Mouse (Mus musculus): Measurements from ENCODE around the gene Tubgcp6. TPM values are rescaled to one million over a fixed set of nuclear protein-coding genes. Genes with fewer than 3 reads are reported as not detected.

Gene Tubgcp6
- total and polyA plus RNA-seq, 2 experiments: 6.5 to 13.2 TPM

DNA sequence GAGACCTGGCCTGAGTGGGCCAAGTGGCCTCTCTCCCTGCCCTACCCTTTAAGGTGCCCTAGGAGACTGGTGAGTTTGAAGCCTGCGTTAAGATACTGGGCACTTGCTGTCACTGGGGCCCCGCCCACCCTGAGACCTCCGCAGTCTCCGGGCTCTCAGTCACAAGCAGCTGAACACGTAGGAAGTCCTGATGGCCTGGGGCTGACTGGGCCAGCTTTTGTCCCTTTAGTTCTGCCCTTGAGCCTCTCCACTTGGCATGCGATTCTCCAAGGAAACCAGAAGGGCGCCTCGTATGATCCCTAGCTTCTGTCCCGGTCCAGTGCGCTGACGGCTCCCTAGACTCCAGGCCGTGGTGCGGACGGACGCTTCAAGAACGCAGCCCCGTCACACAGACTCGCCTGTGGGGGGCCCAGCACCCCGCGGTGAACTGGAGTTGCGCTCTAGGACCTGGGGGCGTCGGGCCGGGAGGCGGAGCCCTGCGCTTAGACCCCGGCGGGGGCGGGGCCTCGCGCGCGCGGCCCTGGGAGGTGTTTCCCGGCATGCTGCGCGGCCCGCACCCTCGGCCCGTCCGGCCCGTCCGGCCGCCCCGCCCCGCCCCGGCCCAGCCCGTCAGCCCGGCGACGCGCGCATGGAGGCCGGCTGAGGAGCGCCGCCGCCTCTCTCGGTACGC lies 47.3 kb downstream of the Tubgcp6 start:
- under 1% methylated on average over 57 of the region's 59 CpGs for WGBS
- Histone ChIP-seq H3K27me3 (ENCODE audit: control insufficient read depth, insufficient read depth, low read length) (no peaks in the 10 kb centered on the region), H3K79me2 (ENCODE audit: control insufficient read depth, insufficient read depth, low read length) (peaks cover 21% of the 10 kb centered on the region; the same call in 1 of the 2 replicates), H3K4me3 (ENCODE audit: insufficient read depth, low read depth, low read length) (peak overlapping the region; percentile 96), H3K27ac (replicated peaks; ENCODE audit: insufficient read depth, low read depth, low read length) (peak overlapping the region; percentile 96), H3K36me3 (ENCODE audit: control insufficient read depth, insufficient read depth, low read length) (0 out of 2 replicates have a peak, but pooled peaks cover 2% of the 10 kb centered on the region), H3K4me1 (ENCODE audit: control insufficient read depth, insufficient read depth, low read length) (peaks cover 15% of the 10 kb centered on the region), H3K9ac (ENCODE audit: low read depth, low read length) (peak overlapping the region; percentile 96)
- peak; percentile 62 for DNase-seq (ENCODE audit: extremely low read depth, low read depth, low spot score)
- TF ChIP-seq CTCF (IDR thresholded peaks at IDR 0.05; ENCODE audit: low read depth, low read length) (no peak), POLR2A (IDR thresholded peaks at IDR 0.05; ENCODE audit: extremely low read depth, insufficient read depth, low read length) (peak; percentile 70)

DNA sequence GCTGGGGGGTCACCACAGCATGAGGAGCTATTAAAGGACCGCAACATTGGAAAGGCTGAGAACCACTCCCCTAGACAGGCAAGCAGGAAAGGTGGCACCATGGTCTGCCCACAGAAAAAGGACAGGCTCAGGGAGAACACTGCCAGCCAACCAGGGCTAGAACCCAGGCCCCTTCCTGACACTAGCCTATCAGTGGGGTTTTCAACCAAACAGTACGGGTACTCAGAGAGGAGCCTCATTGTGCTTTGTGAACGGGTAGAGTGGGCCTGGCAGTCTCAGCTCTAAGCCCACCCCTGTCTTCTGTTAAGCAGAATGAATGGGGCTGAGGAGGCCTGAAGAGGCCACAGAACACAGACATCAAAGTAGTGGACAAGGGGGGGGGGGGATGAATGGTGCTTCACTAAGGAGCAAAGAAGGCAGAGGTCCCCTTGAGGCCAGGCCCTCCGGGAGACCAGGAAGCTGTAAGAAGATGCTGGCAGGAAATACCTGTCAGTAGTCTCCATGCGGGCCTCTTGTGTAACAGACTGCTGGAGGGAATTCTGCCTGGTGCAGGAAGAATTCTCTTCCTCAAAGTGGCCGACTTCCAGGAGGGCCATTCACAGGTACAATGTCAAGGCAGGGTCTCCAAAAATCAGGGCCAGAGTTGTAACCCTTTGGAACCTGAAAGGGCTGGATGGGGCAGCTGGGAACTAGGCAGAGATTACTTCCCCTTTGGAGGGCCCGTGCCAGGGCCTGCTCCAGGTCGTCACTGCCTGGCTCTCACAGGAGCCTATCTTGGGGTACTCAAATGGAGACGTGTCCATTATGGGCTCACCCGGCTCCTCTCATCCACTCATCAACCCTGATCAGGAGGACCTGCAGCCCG lies 48.1 kb downstream of the Tubgcp6 start, which contains the start of gene Trabd:
Gene Trabd, plus strand, starts transcription at position 512 of the 865 bp plus-strand sequence.
- peaks cover 21% of the 10 kb centered on the region; the same call in 1 of the 2 replicates for H3K79me2 ChIP-seq (ENCODE audit: control insufficient read depth, insufficient read depth, low read length)
- peak within 1 kb of the TSS; percentile 96 for H3K27ac ChIP-seq (replicated peaks; ENCODE audit: insufficient read depth, low read depth, low read length)
- WGBS: 34% methylated on average over 11 of the region's 11 CpGs
- peak; percentile 28 for DNase-seq (ENCODE audit: extremely low read depth, low read depth, low spot score)
- peak within 1 kb of the TSS; percentile 96 for H3K9ac ChIP-seq (ENCODE audit: low read depth, low read length)
- no peak for TF ChIP-seq CTCF (IDR thresholded peaks at IDR 0.05; ENCODE audit: low read depth, low read length)
- TF ChIP-seq POLR2A (IDR thresholded peaks at IDR 0.05; ENCODE audit: extremely low read depth, insufficient read depth, low read length): no peak
- peaks cover 15% of the 10 kb centered on the region for H3K4me1 ChIP-seq (ENCODE audit: control insufficient read depth, insufficient read depth, low read length)
- H3K36me3 ChIP-seq (ENCODE audit: control insufficient read depth, insufficient read depth, low read length): 0 out of 2 replicates have a peak, but pooled peaks cover 2% of the 10 kb centered on the region
- peak within 1 kb of the TSS; percentile 96 for H3K4me3 ChIP-seq (ENCODE audit: insufficient read depth, low read depth, low read length)
- H3K27me3 ChIP-seq (ENCODE audit: control insufficient read depth, insufficient read depth, low read length): no peaks in the 10 kb centered on the region

DNA sequence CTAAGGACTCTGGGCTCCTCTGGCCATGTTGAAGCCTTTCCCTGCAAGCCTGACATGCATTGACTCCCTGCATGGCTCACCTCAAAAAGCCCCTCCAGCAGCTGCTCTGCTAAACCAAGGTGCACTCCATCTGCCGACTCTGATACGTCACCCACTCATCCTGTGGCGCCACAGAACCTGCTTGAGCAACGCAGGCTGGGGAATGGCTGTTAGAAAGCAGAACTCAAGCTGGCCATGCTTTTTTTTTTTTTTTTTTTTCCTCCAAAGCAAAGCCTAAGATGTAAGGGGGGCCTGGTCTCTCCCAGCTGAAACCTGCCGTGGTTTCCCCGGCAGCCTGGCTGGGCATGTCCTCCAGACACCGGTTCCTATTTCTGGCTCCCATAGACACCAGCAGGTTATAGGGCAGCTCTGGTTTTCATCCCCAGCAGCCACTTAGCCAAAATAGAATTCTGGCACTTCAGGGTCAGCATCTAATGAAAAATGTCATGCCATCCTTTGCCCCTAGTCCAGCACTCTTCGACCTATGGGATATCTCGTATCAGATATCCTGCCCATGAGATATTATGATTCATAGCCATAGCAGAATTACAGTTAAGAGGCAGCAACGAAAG lies 48.8 kb downstream of the Tubgcp6 start:
- WGBS: 88% methylated on average over 10 of the region's 10 CpGs
- Histone ChIP-seq H3K4me3 (ENCODE audit: insufficient read depth, low read depth, low read length) (no peak overlapping the region), H3K4me1 (ENCODE audit: control insufficient read depth, insufficient read depth, low read length) (peaks cover 15% of the 10 kb centered on the region), H3K36me3 (ENCODE audit: control insufficient read depth, insufficient read depth, low read length) (no peaks in the 10 kb centered on the region), H3K79me2 (ENCODE audit: control insufficient read depth, insufficient read depth, low read length) (peaks cover 21% of the 10 kb centered on the region; the same call in 1 of the 2 replicates), H3K9ac (ENCODE audit: low read depth, low read length) (no peak overlapping the region), H3K27ac (replicated peaks; ENCODE audit: insufficient read depth, low read depth, low read length) (no peak overlapping the region), H3K27me3 (ENCODE audit: control insufficient read depth, insufficient read depth, low read length) (no peaks in the 10 kb centered on the region)
- DNase-seq (ENCODE audit: extremely low read depth, low read depth, low spot score): no peak
- TF ChIP-seq CTCF (IDR thresholded peaks at IDR 0.05; ENCODE audit: low read depth, low read length): no peak
- TF ChIP-seq POLR2A (IDR thresholded peaks at IDR 0.05; ENCODE audit: extremely low read depth, insufficient read depth, low read length): no peak

DNA sequence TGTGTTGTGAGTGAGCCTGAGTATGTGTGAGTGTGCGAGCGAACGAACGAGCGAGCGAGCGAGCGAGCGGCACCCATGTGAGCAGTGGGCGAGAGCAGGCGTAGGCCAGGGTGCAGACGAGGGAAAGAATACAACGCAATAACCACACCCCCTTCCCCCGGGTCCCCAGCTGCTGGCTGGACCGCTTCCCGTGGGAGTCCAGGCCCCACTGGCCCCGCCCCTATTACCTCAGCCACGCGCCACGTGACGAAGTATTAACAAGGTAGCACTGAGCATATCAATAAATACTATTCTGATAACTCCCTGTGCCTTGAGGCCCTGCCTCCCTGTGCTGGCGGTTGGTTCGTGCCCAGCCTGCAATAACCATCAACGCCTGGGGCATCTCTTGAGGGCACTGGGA lies 52.3 kb downstream of the Tubgcp6 start:
- whole genome bisulfite sequencing: 71% methylated on average over 24 of the region's 24 CpGs
- Histone ChIP-seq H3K4me1 (ENCODE audit: control insufficient read depth, insufficient read depth, low read length) (peaks cover 3% of the 10 kb centered on the region; the same call in 1 of the 2 replicates), H3K4me3 (ENCODE audit: insufficient read depth, low read depth, low read length) (no peak overlapping the region), H3K9ac (ENCODE audit: low read depth, low read length) (no peak overlapping the region), H3K27me3 (ENCODE audit: control insufficient read depth, insufficient read depth, low read length) (peaks cover 20% of the 10 kb centered on the region), H3K79me2 (ENCODE audit: control insufficient read depth, insufficient read depth, low read length) (no peaks in the 10 kb centered on the region), H3K36me3 (ENCODE audit: control insufficient read depth, insufficient read depth, low read length) (no peaks in the 10 kb centered on the region), H3K27ac (replicated peaks; ENCODE audit: insufficient read depth, low read depth, low read length) (no peak overlapping the region)
- no peak for TF ChIP-seq POLR2A (IDR thresholded peaks at IDR 0.05; ENCODE audit: extremely low read depth, insufficient read depth, low read length)
- DNase-seq (ENCODE audit: extremely low read depth, low read depth, low spot score): no peak

DNA sequence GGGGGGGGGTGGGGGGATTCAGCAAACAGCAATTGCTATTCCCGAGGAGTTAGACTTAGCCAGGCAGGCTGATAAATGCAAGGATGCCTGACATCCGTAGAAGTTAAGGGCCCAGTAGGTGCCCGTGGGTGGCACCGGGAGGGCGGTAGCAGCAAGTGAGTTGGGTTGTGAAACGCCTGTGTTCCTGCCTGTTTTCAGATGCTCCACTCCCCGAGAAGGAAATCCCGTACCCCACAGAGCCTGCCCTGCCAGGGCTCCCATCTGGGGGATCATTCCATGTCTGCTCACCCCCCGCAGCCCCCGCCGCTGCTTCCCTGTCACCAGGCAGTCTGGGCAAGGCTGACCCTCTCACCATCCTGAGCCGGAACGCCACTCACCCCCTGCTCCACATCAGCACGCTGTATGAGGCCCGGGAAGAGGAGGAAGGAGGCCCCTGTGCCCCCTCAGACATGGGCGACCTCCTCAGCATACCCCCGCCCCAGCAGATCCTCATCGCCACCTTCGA lies 53.5 kb downstream of the Tubgcp6 start:
- Histone ChIP-seq H3K79me2 (ENCODE audit: control insufficient read depth, insufficient read depth, low read length) (no peaks in the 10 kb centered on the region), H3K36me3 (ENCODE audit: control insufficient read depth, insufficient read depth, low read length) (no peaks in the 10 kb centered on the region), H3K27ac (replicated peaks; ENCODE audit: insufficient read depth, low read depth, low read length) (no peak overlapping the region), H3K4me3 (ENCODE audit: insufficient read depth, low read depth, low read length) (no peak overlapping the region), H3K4me1 (ENCODE audit: control insufficient read depth, insufficient read depth, low read length) (no peaks in the 10 kb centered on the region), H3K27me3 (ENCODE audit: control insufficient read depth, insufficient read depth, low read length) (peaks cover 20% of the 10 kb centered on the region), H3K9ac (ENCODE audit: low read depth, low read length) (no peak overlapping the region)
- no peak for TF ChIP-seq CTCF (IDR thresholded peaks at IDR 0.05; ENCODE audit: low read depth, low read length)
- no peak for TF ChIP-seq POLR2A (IDR thresholded peaks at IDR 0.05; ENCODE audit: extremely low read depth, insufficient read depth, low read length)
- 81% methylated on average over 19 of the region's 19 CpGs for WGBS
- DNase-seq (ENCODE audit: extremely low read depth, low read depth, low spot score): no peak
